Mouse (Mus musculus): ENCODE measurements around the gene Zfp975. TPM values are rescaled to one million over a fixed set of nuclear protein-coding genes. Genes with fewer than 3 reads are reported as not detected.

Gene Zfp975
- polyA plus RNA-seq (2012; ENCODE audit: low replicate concordance) = not detected in 2 replicates

DNA sequence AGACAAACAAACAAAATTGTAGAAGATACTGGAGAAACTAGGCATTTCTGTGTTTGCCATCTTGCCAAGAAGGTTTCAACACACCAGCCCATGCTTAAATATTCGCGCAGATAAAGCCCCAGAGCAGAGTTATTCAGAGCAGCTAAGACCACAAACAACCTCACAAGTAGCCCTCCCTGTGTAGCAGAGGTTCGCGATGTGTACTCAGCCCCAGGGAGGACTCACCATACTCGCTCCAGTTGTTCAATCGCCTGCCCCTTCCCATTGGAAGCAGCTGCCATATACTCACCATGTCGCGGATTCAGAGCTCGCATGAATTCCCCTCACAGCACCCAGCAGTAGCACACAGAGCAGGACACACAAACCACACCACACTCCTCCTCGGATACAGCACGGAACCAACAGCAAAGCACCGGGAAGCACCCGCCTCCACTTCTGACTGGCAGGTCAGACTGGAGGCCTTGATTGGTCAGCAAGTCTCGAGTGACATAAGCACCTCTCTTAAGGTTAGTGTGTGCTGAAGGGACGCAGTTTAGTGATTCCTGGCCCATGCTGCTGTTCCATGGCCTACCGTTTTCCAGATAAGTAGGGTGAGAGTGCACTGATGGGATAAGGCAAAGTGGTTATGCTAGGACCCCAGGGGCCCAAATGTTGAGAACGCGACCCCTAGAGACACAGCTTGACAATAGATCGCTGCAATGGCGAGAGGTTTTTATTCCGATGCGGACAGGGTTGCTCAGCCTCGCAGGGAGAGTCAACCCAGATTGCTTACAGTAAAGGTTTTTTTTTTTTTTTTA, at the start of gene Zfp975:
TSS of gene Zfp975 (minus strand) at position 381 of the 797 bp plus-strand sequence.

GRCm38 (mm10) chr7:42726917-42727316, 34.4 kb upstream of the Zfp975 start, which contains the start of gene Gm17067:
TSS of gene Gm17067 (minus strand) at chr7:42727017.

DNA sequence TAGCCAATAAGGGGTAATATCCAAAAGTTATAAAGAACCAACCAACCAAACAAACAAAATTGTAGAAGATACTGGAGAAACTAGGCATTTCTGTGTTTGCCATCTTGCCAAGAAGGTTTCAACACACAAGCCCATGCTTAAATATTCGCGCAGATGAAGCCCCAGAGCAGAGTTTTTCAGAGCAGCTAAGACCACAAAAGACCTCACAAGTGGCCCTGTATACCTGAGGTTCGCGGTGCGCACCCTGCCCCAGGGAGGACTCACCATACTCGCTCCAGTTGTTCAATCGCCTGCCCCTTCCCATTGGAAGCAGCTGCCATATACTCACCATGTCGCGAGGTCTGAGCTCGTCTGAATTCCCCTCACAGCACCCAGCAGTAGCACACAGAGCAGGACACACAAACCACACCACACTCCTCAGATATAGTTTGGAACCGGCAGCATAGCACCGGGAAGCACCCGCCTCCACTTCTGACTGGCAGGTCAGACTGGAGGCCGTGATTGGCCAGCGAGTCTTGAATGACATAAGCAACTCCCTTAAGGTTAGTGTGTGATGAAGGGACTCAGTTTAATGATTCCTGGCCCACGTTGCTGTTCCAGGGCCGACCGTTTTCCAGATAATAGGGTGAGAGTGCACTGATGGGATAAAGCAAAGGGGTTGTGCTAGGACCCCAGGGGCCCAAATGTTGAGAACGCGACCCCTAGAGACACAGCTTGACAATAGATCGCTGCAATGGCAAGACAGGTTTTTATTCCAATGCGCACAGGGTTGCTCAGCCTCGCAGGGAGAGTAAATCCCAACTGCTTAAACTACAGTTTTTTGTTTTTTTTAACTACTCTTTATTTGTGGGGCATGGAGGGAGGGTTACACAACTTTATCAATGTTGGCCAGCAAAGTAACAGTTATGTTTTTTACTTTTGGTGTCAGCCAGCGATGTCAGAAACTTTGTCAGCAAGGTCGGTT, 50.1 kb downstream of the Zfp975 start, which contains the start of gene Zfp976:
TSS of gene Zfp976 (minus strand) at position 437 of the 964 bp plus-strand sequence.

Other genes with a start within 250 kb of the Zfp975 start
- not detected in 2 replicates for gene 4933421I07Rik, start 244.6 kb downstream of the Zfp975 start, polyA plus RNA-seq (2012; ENCODE audit: low replicate concordance)
- 0.25 and 2.3 TPM in 2 replicates for gene Zfp141, start 187.0 kb downstream of the Zfp975 start, polyA plus RNA-seq (2012; ENCODE audit: low replicate concordance)
- gene Gm21028, start 114.2 kb downstream of the Zfp975 start, polyA plus RNA-seq (2012; ENCODE audit: low replicate concordance) = not detected in 2 replicates
- gene Zfp977, start 100.2 kb downstream of the Zfp975 start, polyA plus RNA-seq (2012; ENCODE audit: low replicate concordance) = not detected in 2 replicates
- gene Zfp976, start 50.2 kb downstream of the Zfp975 start, polyA plus RNA-seq (2012; ENCODE audit: low replicate concordance) = 0.11 and 0.51 TPM in 2 replicates
- gene Gm17067, start 34.3 kb upstream of the Zfp975 start, polyA plus RNA-seq (2012; ENCODE audit: low replicate concordance) = not detected in 2 replicates
- gene Vmn2r62, start 100.8 kb upstream of the Zfp975 start, polyA plus RNA-seq (2012; ENCODE audit: low replicate concordance) = not detected in 2 replicates
- gene Gm2381, start 174.5 kb upstream of the Zfp975 start, polyA plus RNA-seq (2012; ENCODE audit: low replicate concordance) = not detected in 2 replicates
- not detected in 2 replicates for gene Vmn2r63, start 241.1 kb upstream of the Zfp975 start, polyA plus RNA-seq (2012; ENCODE audit: low replicate concordance)

Measured in leukemia stem cell, adult 10-12 weeks (primary cell).